Mouse (Mus musculus) hematopoietic stem cell, adult 5-6 weeks (primary cell): ENCODE data around the gene Dnajb2. TPM values are rescaled to one million over a fixed set of nuclear protein-coding genes. Genes with fewer than 3 reads are reported as not detected.

ENCODE experiments used
- ATAC-seq, 2 experiments: fragments of 125-278 bp in 1 of 2; replicated peaks in 1 of 2; 2 replicates each; pipeline ENCODE4 v1.8.0; 2016 to 2017; ENCODE audit warnings: inconsistent platforms in 2 of 2, mild to moderate bottlenecking in 2 of 2, moderate number of reproducible peaks in 2 of 2, low read depth in 1 of 2, moderate TSS enrichment in 1 of 2; ENCODE audit not compliant: low FRiP score in 2 of 2, poor library complexity in 2 of 2, severe bottlenecking in 2 of 2, insufficient read depth in 1 of 2, low TSS enrichment in 1 of 2
- total RNA-seq: library from RNA; stranded (forward); fragments of 172-1452, 232-1000 nt; gene quantifications from 2 replicates; pipeline ENCODE4 v1.2.3, GENCODE M21; 2017

Gene Dnajb2
- total RNA-seq, result 12.5 and 15.4 TPM in 2 replicates

DNA sequence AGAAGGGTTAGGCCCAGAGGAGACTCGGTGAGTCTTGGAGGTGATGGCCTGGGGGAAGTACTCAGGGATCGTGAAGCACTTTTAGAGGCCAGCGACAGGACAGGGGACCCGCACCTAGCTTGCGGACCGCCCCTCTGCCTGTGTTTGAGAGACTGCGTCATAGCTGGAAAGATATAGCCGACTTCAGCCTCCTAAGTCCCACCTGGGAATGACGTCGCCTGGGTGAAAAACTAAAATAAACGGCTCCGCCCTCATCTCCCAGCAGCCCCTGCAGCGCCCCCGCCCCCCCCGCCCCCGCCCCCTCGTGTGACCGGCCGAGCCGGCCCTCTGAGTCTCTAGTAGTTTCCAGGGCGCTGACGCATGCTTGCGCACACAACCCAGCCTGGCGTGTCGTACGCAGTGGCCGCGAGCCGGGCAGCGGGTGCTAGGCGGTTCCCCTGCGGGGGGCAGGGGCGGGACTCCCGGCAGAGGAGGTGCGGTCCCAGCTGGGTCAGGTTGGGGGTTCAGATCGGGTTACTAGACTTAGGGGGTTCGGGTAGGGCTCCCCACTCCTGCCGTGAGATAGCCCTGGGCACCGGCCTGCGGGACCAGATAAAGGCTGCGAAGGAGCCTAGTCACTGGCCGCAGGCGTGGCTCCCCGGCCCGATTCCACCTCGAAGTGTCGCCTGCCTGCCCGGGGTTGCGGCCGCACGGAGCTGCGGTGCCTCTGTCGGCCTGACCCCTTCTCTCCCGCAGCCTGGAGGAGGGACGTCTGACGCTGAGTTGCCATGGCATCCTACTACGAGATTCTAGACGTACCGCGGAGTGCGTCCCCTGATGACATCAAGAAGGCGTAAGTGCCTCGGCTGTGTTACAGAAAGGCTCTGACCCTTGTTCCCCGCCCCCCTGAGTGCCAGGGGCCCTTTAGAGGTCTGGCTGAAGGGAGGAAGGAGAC is at the start of gene Dnajb2:
TSS of gene Dnajb2 (plus strand) at position 290 of the 934 bp plus-strand sequence.
- peak; percentile 66 to 78 for ATAC-seq

DNA sequence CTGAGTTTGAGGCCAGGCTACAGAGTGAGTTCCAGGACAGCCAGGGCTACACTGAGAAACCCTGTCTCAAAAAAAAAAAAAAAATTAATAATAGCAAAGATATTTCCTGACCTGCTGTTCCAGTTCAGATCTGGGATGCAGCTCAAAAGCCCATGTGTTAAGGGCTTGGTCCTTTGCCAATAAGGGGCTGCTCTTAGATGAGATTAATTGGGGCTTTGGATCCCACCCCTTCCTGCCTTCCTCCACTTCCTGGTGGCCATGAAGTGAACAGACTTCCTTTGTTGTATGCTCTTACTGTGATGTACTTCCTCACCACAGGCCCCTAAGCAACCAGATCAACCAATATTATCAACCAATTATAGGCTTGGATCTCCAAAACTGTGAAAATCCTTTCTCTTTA is 49.1 kb upstream of the Dnajb2 start:
- ATAC-seq, result no peak

DNA sequence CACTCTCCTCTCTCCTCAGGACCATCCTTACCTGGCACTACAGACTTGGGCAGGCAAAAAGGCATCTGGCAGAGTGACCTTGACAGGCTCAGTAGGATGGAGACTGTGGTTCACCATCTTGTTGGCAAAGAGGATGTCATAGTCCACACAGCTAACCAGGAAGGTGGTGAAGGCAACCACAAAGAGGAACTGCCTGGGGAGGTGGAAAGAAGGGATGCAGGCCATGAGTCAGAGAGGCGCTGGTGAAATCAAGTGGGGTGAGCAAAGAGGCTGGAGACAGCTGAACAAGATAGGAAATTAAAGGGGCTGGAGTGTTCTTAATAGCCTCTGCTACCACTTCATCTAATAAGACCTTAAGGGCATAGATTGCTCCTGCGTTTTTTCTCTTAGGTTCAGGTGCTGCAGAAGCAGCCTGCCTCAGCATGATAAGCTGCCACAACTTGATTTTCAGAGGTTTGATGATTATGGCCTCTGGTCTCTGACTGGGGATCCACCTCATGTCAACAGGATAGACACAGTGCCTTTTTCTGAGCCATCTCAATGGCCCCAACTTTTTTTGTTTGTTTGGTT is 48.2 kb upstream of the Dnajb2 start:
- ATAC-seq, result peak; percentile 68 to 71

DNA sequence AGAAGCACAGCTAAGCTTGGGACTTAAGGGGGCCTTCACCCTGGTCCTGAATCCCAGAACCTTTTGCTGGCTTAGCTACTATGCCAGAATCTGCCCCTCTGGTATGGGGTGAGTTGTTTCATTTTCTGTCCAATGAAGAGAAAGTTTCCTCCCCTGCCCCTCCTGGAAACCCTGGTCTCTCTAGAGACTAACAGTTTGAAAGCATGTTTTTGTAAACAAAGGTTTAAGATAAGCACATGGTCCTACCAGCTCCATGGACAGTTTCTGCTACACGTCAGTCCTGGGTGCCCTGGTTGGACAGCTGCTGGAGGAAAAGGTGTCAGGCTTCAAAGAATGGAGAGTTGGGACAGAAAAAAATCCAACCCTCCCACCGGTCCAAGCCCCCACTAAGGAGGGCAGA is 45.6 kb upstream of the Dnajb2 start:
- ATAC-seq, result no peak

DNA sequence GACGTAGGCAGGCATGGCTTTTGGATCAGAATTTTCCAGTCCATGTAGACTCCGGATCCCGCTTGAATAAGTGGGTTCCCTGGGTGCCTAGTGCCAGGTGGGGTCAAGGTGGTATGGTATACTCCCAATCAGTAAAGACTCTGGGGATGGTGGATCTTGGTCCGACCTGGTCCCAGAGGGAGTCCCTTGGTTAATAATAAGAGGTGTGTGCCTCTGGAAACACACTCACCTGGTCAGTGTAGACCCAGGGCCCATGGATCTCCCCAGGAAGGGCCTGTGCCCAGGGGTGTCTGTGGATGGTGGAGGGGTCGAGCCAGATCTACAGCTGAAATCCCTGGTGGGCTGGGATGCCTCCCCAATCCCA is 45.0 kb upstream of the Dnajb2 start:
- ATAC-seq, result no peak

DNA sequence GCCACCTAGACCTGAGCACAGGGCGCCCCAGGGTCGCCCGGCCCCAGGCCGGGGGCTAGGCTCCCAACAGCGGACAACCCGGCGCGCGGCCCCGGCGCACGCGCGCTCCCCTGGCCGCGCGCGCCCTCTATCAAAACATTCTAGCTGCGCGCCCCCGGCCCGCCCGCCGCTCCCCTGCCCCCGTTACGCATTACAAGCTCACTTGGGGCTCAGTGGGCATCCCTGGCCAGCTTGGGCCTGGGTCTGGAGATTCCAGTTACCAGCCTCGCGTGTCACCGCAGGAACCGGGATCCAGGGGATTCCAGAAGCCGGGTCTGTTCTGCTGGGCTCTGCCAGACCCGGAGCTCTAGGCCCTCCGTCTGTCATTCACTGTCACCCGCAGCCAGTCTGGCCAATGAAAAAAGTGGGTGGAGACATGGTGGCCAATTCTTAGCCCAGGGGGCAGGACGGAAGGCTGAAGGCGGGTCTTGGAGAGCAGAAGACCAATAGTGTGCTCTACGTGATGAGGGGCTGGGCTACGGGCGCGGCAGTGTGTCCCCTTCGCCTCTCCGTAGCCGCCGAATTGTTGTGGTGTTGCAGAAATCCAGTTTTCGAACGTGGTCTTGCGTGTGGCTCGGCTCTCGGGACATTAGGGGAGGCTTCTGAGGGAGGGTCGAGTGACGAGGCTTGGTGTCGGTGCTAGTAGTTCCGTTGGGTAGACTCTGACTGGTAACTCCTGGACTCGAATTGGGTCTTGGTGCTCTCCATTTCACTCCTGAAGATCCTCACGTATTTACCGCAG is 44.4 kb upstream of the Dnajb2 start, which contains the start of the genes Ankzf1 and Atg9a:
TSS of gene Ankzf1 (plus strand) at position 530 of the 781 bp plus-strand sequence.
TSS of gene Atg9a (minus strand) at position 575 of the 781 bp plus-strand sequence.
- ATAC-seq, result peak; percentile 94 to 97

DNA sequence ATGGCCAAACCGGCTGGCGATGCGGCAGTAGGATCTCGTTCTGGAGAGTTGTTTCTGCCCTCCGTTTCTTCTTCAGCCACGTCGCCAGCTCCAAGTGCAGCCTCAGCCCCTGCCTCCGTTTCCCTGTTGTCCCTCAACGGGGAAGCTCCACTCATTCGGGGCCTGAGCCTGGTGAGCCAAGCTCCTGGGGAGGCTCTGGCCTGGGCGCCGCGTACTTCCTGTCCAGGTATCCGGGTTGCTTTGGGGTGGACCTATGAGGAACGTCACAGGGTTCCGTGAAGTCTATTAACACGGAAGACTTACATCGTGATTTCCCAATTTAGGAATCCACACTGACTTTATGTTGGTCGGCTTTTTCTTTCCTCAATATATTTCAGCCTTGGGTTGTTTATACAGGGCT is 43.8 kb upstream of the Dnajb2 start:
- peak; percentile 30 to 58; a peak in 3 of 4 replicates for ATAC-seq

DNA sequence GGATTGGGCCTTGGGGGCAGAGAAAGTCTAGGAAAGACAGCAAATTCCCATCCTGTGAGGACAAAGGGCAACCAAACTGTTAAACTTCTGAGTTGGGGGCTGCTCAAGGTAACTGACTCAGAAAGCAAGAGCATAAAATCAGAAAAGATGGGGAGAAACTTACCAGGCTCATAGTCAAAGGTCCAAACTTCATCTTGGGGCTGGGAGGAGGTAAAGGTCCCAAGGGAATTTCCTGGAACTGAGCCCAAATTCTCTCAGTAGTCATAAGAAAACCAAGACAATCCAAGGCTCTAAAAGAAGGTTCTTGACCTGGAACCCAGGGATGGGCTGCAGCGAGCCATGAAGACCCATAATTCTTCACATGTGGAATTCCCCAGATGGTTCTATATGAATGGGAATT is 35.0 kb upstream of the Dnajb2 start:
- no peak for ATAC-seq

DNA sequence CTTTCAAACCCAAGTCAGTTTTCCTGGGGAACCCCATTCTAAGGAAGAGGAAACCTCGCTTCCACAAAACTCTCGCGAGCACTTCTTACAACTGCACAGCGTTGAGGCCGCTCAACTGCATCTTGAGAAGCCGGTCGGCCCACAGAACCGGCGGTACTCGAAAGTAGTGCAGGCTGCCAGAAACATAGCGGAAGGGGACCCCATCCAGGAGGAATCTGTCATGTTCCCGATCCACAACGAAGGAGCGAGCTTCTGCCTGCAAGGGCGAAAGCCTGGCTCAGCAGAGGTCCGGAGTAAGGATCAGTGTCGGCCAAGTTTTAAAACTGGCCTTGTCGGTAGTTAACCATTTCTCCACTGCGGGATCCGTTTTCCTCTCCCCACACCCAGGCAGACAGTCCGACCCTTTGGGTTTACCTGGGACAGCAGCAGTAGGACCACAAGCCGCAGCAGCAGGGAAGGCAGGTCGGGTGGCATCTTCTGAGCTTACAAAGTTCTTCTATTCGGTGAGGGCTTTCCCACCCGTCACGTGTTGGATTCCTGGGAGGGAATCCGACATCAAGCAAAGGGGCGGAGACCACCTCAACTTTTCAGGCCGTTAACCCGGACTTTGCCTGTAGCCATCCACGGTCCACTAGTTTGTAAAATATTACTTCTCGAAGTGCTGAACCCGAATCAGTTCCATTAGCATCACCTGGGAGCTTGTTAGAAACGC is 27.1 kb upstream of the Dnajb2 start:
- peak; percentile 34 to 40; a peak in 2 of 4 replicates for ATAC-seq

DNA sequence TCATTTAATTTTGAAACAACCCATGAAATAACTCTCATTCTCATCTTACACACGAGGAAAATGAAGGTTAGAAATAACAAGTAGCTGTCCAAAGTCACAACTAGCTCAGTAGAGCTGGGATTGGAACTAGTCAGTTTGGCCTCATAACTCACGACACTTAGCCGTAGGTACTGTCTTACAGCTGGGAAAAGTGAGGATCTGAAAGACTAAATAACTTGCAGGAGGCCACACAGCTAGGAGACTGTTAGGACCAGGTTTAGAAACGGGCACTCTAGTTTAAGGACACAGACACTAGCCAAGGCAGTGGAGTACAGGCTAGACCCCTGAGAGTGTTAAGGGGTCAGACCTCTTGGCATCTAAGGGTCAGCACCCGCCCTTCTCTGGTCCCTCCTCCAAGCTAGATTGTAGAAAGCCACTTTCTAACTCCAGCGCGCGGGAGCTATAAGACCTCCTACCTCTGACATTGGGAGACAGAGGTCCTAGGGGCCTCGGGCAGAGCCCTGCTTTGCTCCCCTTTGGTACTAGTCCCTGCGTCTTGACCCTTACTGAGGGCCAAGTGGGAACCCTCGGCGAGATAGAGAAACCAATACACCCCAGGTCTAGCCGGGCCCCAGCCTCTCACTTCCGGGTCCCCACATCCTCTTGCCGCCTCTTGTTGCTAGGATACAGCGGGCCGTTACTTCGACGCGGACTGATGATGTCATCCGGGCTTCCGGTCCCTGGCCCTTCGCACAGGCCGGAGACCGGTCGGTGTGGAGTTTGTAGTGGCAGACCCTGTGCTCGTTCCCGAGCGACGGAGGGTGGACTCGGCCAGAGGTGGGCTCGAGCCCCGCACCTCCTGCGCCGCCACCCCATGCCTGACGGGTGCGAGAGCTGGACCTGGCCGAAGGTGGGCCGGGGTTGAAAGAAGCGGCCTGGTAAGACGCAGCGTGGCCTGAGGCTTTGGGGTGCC is 25.8 kb upstream of the Dnajb2 start, which contains the start of the genes Glb1l and Stk16:
TSS of gene Glb1l (minus strand) at position 678 of the 952 bp plus-strand sequence.
TSS of gene Stk16 (plus strand) at position 703 of the 952 bp plus-strand sequence.
- peak; percentile 69 to 72 for ATAC-seq

DNA sequence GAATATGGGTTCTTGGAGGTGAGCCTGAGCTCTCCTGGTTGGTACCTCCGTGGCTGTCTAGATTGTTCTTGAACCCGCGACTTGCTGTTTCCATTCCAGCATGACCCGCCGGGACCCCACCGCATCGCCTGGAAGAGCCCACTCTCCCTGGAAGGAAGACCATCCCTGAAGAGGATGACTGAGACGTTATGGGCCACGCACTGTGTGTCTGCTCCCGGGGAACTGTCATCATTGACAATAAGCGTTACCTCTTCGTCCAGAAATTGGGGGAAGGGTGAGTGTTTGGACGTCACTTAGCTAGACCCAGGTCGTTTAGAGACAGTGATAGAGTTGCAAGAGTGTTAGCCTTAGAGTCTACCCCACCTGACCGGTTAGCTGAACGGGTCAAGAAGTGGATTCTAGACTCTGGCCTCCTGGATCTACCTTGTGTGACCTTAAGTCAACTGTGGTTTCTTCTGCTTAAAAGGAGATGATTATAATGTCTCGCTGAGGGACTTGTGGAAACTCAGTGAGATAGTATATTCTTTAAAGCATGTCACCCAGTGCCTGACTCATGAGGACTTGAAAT is 25.0 kb upstream of the Dnajb2 start:
- no peak for ATAC-seq

DNA sequence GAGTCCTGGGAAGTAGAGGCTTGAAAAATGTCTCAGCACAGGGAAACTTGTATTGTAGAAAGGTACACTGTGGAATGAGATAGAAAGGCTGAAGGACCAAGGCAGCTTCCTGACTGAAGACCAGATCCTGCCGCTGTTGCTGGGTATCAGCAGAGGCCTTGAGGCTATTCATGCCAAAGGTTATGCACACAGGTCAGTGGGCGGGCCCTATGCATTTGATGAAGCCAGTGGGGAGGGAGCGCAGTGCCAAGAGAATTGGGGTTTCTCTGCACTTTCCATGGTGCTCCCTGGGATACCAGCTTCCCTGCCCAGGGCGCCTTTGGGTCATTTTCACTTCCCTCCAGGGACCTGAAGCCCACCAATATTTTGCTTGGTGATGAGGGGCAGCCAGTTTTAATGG is 23.7 kb upstream of the Dnajb2 start:
- no peak for ATAC-seq

DNA sequence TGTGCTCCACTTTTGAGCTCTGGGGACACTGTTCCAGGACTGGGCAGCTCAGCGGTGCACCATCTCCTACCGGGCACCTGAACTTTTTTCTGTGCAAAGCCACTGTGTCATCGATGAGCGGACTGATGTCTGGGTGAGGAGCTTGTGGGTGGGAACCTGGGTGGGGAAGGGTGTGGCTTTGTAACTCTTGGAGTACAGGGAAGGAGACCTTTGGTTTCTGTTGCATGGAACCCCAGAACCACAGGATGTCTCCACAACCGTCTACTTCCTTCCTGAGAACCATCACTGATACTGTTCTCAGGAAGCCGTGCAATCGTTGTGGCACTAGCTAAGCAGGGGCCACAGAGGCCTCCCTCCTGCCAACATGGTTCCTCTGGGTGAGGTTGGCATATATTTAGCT is 23.1 kb upstream of the Dnajb2 start:
- ATAC-seq, result peak; percentile 65 to 68

DNA sequence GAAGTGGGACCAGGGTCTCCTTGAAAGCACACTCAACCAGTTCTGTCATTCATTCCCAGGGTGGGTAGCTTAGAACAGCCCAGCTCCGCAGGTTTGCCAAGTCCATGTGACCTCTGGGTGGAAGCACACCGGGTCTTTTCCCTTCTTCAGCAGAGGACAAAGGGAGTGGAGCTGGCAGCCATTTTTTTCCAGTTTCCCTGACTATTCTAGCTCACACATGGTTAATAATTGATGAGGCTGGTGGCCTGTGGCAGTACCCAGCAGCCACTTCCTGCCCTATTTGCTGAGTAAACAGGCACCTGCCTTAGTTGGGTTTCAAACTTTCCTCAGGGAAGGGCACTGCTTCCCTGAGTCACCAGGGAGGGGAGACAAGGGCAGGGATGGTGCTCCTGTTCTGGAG is 21.8 kb upstream of the Dnajb2 start:
- ATAC-seq, result no peak

DNA sequence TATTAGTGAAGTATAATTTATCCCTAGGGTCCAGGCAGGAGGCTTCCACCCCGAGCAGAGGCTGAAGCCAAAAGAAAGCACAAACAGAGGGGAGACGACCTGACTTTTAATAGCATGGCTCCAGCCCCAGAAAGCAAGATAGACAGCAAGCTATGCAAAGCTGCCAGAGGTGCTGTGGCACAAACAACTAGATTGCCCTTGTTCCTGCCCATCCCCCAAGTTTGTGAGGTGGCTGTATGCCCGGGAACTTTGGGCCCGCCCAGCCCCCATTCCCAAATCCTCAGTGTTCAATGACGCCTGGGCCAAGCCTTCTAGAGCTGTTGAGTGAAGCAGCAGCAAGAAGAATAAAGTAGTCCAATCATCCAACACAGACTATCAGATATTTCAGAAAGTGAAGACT is 21.3 kb upstream of the Dnajb2 start:
- no peak for ATAC-seq

DNA sequence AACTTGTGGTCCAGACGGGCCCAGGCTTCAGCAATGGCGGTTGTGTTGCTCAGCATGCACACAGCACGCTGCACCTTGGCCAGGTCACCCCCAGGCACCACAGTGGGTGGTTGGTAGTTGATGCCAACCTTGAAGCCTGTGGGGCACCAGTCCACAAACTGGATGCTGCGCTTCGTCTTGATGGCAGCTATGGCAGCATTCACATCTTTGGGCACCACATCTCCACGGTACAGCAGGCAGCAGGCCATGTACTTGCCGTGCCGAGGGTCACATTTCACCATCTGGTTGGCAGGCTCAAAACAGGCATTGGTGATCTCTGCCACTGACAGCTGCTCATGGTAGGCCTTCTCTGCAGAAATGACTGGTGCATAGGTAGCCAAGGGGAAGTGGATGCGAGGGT is 20.4 kb upstream of the Dnajb2 start:
- ATAC-seq, result no peak
